Mouse (Mus musculus): ENCODE measurements around the gene Spdef.

Spdef gene

GRCm38 (mm10) chr17:27677756-27678155 lies 51.0 kb downstream of the Spdef start:
- DNase-seq (ENCODE audit: low spot score), result no peak

- no peak for DNase-seq (ENCODE audit: low spot score)
Measured at GRCm38 (mm10) chr17:27676270-27676669, 52.5 kb downstream of the Spdef start.

GRCm38 (mm10) chr17:27675453-27675852 lies 53.3 kb downstream of the Spdef start:
- no peak for DNase-seq (ENCODE audit: low spot score)

- no peak for DNase-seq (ENCODE audit: low spot score)
Measured at GRCm38 (mm10) chr17:27673945-27674344, 54.8 kb downstream of the Spdef start.

DNA sequence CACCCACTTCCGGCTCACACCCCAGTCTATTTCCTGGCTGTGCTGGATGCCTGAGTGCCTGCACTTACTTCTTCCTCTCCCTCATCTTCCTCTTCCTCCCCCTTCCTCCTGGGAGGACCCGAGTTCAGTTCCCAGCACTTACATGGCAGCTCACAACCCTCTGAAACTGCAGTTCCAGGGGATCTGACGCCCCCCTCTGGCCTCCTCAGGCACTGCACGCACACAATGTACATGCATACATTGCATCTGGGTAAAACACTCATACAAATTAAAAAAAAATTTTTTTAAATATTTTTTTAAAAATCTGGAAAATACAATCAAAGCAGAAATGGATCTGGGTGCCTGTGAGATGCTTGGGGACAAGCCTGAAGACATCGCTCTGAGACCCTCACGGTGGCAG lies 57.0 kb downstream of the Spdef start:
- DNase-seq (ENCODE audit: low spot score), result no peak

Data from spleen, adult 12 weeks (tissue).